Mouse (Mus musculus) midbrain, embryonic 11.5 days (tissue): ENCODE data around the gene Sh3kbp1. TPM values are rescaled to one million over a fixed set of nuclear protein-coding genes. Genes with fewer than 3 reads are reported as not detected.

ENCODE experiments used
- ATAC-seq: fragments of 200-750 bp; cut with Nextera tagmentation; 2 replicates; pipeline ENCODE4 v1.8.0; 2017; ENCODE audit warnings: moderate TSS enrichment, moderate library complexity; ENCODE audit not compliant: low FRiP score
- DNase-seq: peaks from one replicate; pipeline ENCODE4 v3.0.0; 2015; ENCODE audit warnings: low spot score; ENCODE audit errors: missing footprints
- H3K27ac ChIP-seq: fragments of 300-500 bp; sonication (generic); 2 replicates; pipeline ENCODE4 v1.5.1; 2014; ENCODE audit warnings: low read depth, low read length
- H3K27me3 ChIP-seq: fragments of 300-500 bp; sonication (generic); 2 replicates; pipeline ENCODE4 v1.6.1; 2014; ENCODE audit warnings: mild to moderate bottlenecking, low read length, moderate library complexity, mixed read lengths; ENCODE audit not compliant: control insufficient read depth, insufficient read depth
- H3K36me3 ChIP-seq: fragments of 300-500 bp; sonication (generic); 2 replicates; pipeline ENCODE4 v1.6.1; 2014; ENCODE audit warnings: mild to moderate bottlenecking, low read length, moderate library complexity, mixed read lengths; ENCODE audit not compliant: control insufficient read depth, insufficient read depth
- H3K4me1 ChIP-seq: fragments of 300-500 bp; sonication (generic); 2 replicates; pipeline ENCODE4 v1.6.1; 2014; ENCODE audit warnings: low read length; ENCODE audit not compliant: control insufficient read depth, insufficient read depth
- H3K4me2 ChIP-seq: fragments of 300-500 bp; sonication (generic); 2 replicates; pipeline ENCODE4 v1.6.1; 2014; ENCODE audit warnings: mild to moderate bottlenecking, moderate library complexity
- H3K4me3 ChIP-seq: fragments of 300-500 bp; sonication (generic); 2 replicates; pipeline ENCODE4 v1.5.1; 2014; ENCODE audit warnings: low read depth, low read length
- H3K9ac ChIP-seq: fragments of 300-500 bp; sonication (generic); 2 replicates; pipeline ENCODE4 v1.6.1; 2014; ENCODE audit warnings: low read length
- H3K9me3 ChIP-seq: fragments of 300-500 bp; sonication (generic); 2 replicates; pipeline ENCODE4 v1.6.1; 2016; ENCODE audit warnings: low read length; ENCODE audit not compliant: control insufficient read depth
- WGBS: fragments of 180-500 bp; shearing (Covaris S2); extraction: QIAGEN DNeasy Blood & Tissue Kit; methylation state at CpG from one replicate; pipeline ENCODE4 v1.1.7; 2014; 5-methylcytosine and 5-hydroxymethylcytosine counted together
- polyA plus RNA-seq: library from polyadenylated mRNA; unstranded; fragments of >200 nt; fragmentation: Nextera tagmentation; extraction: Ambion mirVana; gene quantifications from 2 replicates; pipeline ENCODE4 v1.2.1, GENCODE M21; 2014

The Sh3kbp1 gene
- polyA plus RNA-seq, 1 experiment from 2014 or later = 35.4 TPM

DNA sequence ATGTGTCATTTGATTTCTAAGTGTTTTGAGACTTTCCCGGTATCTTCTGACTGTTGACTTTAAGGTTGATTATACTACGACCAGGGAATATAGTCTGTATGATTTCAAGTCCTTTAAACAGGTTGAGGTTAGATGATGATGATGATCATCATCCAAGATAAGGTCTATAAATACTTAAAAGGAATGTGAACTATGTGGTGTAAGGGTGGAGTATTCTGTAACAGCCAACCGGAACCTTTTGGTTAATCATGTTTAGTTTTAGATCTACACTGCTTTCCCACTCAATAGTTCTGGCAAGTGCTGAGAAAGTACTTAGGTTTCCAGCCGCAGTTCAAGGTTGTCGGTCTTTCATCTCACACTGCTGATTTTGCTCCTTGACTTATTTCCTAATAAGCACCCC is 66.1 kb downstream of the Sh3kbp1 start:
- WGBS = 91% methylated on average over 5 of the region's 5 CpGs
- no peaks in the 10 kb centered on the region for H3K36me3 ChIP-seq
- peaks cover 8% of the 10 kb centered on the region for H3K27me3 ChIP-seq
- no peak overlapping the region for H3K9ac ChIP-seq
- no peaks in the 10 kb centered on the region for H3K4me1 ChIP-seq
- no peak overlapping the region for H3K4me2 ChIP-seq
- H3K9me3 ChIP-seq = no peaks in the 10 kb centered on the region
- no peak overlapping the region for H3K4me3 ChIP-seq
- DNase-seq = no peak
- no peak overlapping the region for H3K27ac ChIP-seq
- no peak for ATAC-seq

DNA sequence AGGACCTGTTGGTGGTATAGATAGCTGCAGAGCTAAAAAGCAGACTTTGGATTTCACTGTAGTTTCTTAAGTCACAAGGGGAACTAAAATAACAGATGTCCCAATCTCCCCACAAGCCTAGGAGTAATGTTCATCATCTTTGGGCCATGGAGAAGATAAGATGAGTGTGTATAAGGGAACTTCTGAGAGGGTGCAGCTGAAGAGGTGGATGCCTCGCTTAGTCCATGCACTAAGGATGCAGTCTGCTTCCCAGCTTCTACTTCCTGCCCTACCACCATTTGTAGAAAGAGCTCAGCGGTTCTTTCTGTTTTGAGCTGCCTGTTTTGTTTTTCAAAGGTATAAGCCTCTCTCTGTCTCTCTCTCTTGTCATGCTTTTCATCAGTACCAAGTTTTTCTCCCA is 69.5 kb downstream of the Sh3kbp1 start:
- Histone ChIP-seq H3K4me3 (no peak overlapping the region), H3K27ac (no peak overlapping the region), H3K9me3 (no peaks in the 10 kb centered on the region), H3K4me1 (no peaks in the 10 kb centered on the region), H3K4me2 (no peak overlapping the region), H3K9ac (no peak overlapping the region), H3K36me3 (no peaks in the 10 kb centered on the region), H3K27me3 (peaks cover 2% of the 10 kb centered on the region)
- no peak for ATAC-seq
- DNase-seq = no peak
- 37% methylated on average over 2 of the region's 2 CpGs for WGBS

GRCm38 (mm10) chrX:159697030-159697454 is 70.0 kb downstream of the Sh3kbp1 start:
- Histone ChIP-seq H3K4me1 (no peaks in the 10 kb centered on the region), H3K27me3 (peaks cover 2% of the 10 kb centered on the region), H3K36me3 (no peaks in the 10 kb centered on the region), H3K4me2 (no peak overlapping the region), H3K9ac (no peak overlapping the region), H3K27ac (no peak overlapping the region), H3K4me3 (no peak overlapping the region), H3K9me3 (no peaks in the 10 kb centered on the region)
- ATAC-seq (no peak), DNase-seq (no peak)
- WGBS = 35% methylated on average over 4 of the region's 4 CpGs

DNA sequence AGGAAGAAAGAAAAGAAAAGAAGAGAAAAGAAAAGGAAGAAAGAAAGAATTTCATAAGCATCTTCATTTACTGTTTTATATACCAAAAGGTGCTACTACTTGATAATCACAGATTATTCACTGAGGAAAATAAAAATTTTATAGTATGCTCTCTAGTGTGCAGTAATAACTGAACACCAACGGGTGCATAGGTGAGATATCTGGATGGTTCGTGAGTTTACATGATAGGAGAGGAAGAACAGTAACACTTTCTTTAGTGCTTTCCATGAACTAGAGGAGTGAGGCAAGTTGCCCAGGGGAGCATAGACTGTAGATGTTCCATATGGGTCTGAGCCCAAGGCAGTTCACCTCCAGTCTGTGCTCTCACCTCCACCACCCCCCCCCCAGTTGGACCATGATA is 75.8 kb downstream of the Sh3kbp1 start:
- no peak for ATAC-seq
- Histone ChIP-seq H3K27me3 (peaks cover 2% of the 10 kb centered on the region), H3K36me3 (no peaks in the 10 kb centered on the region), H3K27ac (no peak overlapping the region), H3K4me1 (no peaks in the 10 kb centered on the region), H3K9ac (no peak overlapping the region), H3K4me2 (no peak overlapping the region), H3K4me3 (no peak overlapping the region), H3K9me3 (no peaks in the 10 kb centered on the region)
- DNase-seq = no peak
- WGBS = 89% methylated on average over 2 of the region's 2 CpGs

- Histone ChIP-seq H3K4me3 (no peak overlapping the region), H3K27ac (no peak overlapping the region), H3K9me3 (no peaks in the 10 kb centered on the region), H3K36me3 (no peaks in the 10 kb centered on the region), H3K4me2 (no peak overlapping the region), H3K9ac (no peak overlapping the region), H3K27me3 (peaks cover 8% of the 10 kb centered on the region), H3K4me1 (no peaks in the 10 kb centered on the region)
- WGBS = 84% methylated on average over 4 of the region's 4 CpGs
- ATAC-seq = no peak
- no peak for DNase-seq
These were observed 77.4 kb downstream of the Sh3kbp1 start for GRCm38 (mm10) chrX:159704381-159705004.

- Histone ChIP-seq H3K4me1 (no peaks in the 10 kb centered on the region), H3K9ac (no peak overlapping the region), H3K27ac (no peak overlapping the region), H3K27me3 (peaks cover 8% of the 10 kb centered on the region), H3K9me3 (no peaks in the 10 kb centered on the region), H3K36me3 (no peaks in the 10 kb centered on the region), H3K4me3 (no peak overlapping the region), H3K4me2 (no peak overlapping the region)
- ATAC-seq (no peak), DNase-seq (no peak)
- WGBS = 91% methylated on average over 2 of the region's 2 CpGs
These were observed 78.3 kb downstream of the Sh3kbp1 start for GRCm38 (mm10) chrX:159705412-159705811.

DNA sequence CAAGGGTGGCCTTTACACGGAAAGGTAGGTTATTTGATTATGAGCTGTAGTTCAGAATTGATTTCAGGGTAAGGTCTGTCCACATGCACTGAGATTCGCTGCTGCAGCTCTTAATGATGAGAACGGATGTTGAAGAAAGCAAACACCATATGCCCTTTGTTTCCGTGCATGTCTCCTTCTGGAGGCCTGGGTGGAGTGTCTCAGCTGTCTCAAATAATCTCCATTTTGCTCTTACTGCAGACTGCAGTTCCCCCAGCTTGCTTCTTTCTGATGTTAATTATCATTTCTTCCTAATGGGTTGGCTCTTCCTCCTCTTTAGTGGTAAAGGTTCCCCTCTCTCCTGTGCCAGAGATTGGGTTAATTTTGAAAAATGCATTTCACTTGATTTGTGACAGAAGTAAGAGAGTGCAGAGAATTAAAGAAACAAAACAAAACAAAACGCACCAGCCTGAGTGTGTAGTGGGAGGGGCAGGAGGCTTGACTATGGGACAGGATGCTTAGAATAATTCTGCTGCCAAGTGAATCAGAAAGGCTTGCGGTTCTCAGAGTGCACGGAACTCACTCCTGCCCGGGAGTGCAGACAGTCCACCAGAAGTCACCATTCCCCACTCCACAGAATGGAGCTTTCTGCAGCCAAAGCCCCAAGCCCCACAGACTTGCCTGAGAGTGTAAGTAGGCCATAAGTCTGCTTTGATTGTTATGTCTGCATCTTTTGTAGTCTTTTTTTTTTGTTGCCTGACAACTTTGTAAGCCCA is 81.2 kb downstream of the Sh3kbp1 start:
- no peak overlapping the region for H3K9ac ChIP-seq
- no peak overlapping the region for H3K4me3 ChIP-seq
- 38% methylated on average over 8 of the region's 8 CpGs for WGBS
- H3K4me1 ChIP-seq = no peaks in the 10 kb centered on the region
- no peaks in the 10 kb centered on the region for H3K9me3 ChIP-seq
- no peaks in the 10 kb centered on the region for H3K36me3 ChIP-seq
- H3K27me3 ChIP-seq = peaks cover 8% of the 10 kb centered on the region
- H3K27ac ChIP-seq = peak overlapping the region; percentile 26; the same call in 1 of the 2 replicates
- no peak for DNase-seq
- ATAC-seq = peak; percentile 50; the same call in 1 of the 2 replicates
- H3K4me2 ChIP-seq = no peak overlapping the region

- DNase-seq (no peak), ATAC-seq (no peak)
- H3K4me2 ChIP-seq = no peak overlapping the region
- H3K27ac ChIP-seq = no peak overlapping the region
- H3K27me3 ChIP-seq = peaks cover 8% of the 10 kb centered on the region
- no peaks in the 10 kb centered on the region for H3K4me1 ChIP-seq
- H3K9ac ChIP-seq = no peak overlapping the region
- WGBS = 84% methylated on average over 6 of the region's 6 CpGs
- no peaks in the 10 kb centered on the region for H3K9me3 ChIP-seq
- H3K36me3 ChIP-seq = no peaks in the 10 kb centered on the region
- no peak overlapping the region for H3K4me3 ChIP-seq
These were observed 82.2 kb downstream of the Sh3kbp1 start for GRCm38 (mm10) chrX:159709296-159709695.
